Mouse (Mus musculus) E14TG2a.4 (cell line): ENCODE results near the gene Mbnl1.

Source experiments
- CTCF ChIP-seq: conservative IDR thresholded peaks from 2 replicates; pipeline ENCODE4 v1.5.1; 2014; ENCODE audit warnings: low read length
- NANOG ChIP-seq: IDR thresholded peaks from 2 replicates; pipeline ENCODE4 v1.6.1; 2014; ENCODE audit warnings: borderline replicate concordance, low read length, mixed read lengths
- POU5F1 ChIP-seq: IDR thresholded peaks from 2 replicates; pipeline ENCODE4 v1.6.1; 2014; ENCODE audit warnings: low read length, borderline replicate concordance

DNA sequence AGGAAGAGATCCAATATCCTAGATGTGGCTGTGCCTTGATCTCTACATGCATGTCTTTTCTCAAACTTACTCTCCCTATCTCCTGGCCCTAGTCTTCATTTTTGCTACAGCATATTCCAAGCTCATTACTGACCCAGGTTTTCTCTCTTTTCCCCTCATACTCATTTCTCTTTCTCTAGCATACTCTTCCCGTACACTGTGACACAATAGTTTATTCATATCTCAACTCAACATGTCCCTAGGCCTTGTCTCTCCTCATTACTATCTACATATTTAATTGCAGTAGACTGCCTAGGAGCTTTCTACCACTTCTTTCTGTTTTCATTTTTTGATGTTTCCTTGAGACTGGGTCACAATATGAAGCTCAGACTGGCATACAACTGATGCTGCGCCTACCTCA is 8.1 kb downstream of the Mbnl1 start:
- TF ChIP-seq CTCF (no peak), POU5F1 (no peak), NANOG (no peak)
